Mouse (Mus musculus) ES-Bruce4 (cell line): ENCODE measurements at regions not wholly inside any gene's neighbourhood (a gene's known extent, or its start where the extent isn't known, plus 50 kb on each side); places are given as distances from the start of the nearest gene placed in this dataset.

Source experiments
- CTCF ChIP-seq: IDR thresholded peaks from one replicate; pipeline ENCODE4 v1.8.1; 2011; ENCODE audit warnings: low read depth, low read length
- EP300 ChIP-seq: IDR thresholded peaks from 2 replicates; pipeline ENCODE4 v1.6.1; 2011; ENCODE audit warnings: low read depth, low read length; ENCODE audit not compliant: insufficient read depth
- POLR2A ChIP-seq: IDR thresholded peaks from one replicate; pipeline ENCODE4 v1.8.1; 2011; ENCODE audit warnings: low read length; ENCODE audit not compliant: insufficient read depth

- TF ChIP-seq CTCF (no peak), POLR2A (no peak), EP300 (no peak)
Observed at GRCm38 (mm10) chr14:45722887-45723286, 64.9 kb upstream of the Ddhd1 start.
